Mouse (Mus musculus): ENCODE measurements around the gene Gm10477.

DNA sequence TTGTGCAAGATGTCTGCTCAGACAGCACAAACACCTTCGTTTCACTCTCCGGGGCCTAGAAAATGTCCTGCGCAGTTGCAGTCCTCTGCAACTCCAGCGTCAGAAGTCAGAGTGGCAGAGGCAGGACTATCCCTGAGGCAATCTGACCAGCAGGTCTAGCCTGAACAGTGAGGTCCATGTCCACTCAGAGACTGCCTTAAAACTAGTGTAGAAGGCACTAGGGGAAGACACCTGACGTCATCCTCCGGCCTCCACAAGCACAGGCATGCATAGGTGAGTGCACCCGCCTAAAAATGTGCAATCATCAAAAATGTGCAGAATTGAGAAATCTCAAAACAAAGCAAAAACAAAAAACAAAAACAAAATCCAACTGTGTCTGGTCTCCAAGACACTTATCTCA, 25.0 kb downstream of the Gm10477 start, which contains the start of gene Gm648:
- TF ChIP-seq CTCF (conservative IDR thresholded peaks at IDR 0.05; ENCODE audit: insufficient read depth, insufficient read length, low read depth, low read length) (no peak), POLR2A (IDR thresholded peaks at IDR 0.05; ENCODE audit: low read depth, low read length) (no peak)
